Mouse (Mus musculus) frontal cortex, postnatal 36 days (tissue): ENCODE results near the gene Kidins220.

ENCODE experiments used
- DNase-seq, 2 experiments: peaks; one replicate each; pipeline ENCODE4 v3.0.0; 2022; ENCODE audit warnings: low spot score in 2 of 2

Gene Kidins220

GRCm38 (mm10) chr12:24974446-24975114 is at the start of gene Kidins220:
Gene Kidins220, plus strand, starts transcription at chr12:24974925.
- peak; percentile 91 to 94 for DNase-seq

- DNase-seq = no peak
Observed at GRCm38 (mm10) chr12:24925276-24925675, 49.4 kb upstream of the Kidins220 start.

GRCm38 (mm10) chr12:24925684-24926083 is 49.0 kb upstream of the Kidins220 start:
- DNase-seq = no peak

- peak; percentile 77 to 88 for DNase-seq
Observed at GRCm38 (mm10) chr12:24928051-24928748, 46.5 kb upstream of the Kidins220 start.

- DNase-seq = no peak
Observed at GRCm38 (mm10) chr12:24929043-24929442, 45.7 kb upstream of the Kidins220 start.

GRCm38 (mm10) chr12:24930760-24931159 is 44.0 kb upstream of the Kidins220 start:
- DNase-seq = no peak

GRCm38 (mm10) chr12:24932120-24932519 is 42.6 kb upstream of the Kidins220 start:
- DNase-seq = no peak

- DNase-seq = no peak
Observed at GRCm38 (mm10) chr12:24933206-24933775, 41.4 kb upstream of the Kidins220 start.

- DNase-seq = no peak
Observed at GRCm38 (mm10) chr12:24933996-24934395, 40.7 kb upstream of the Kidins220 start.

GRCm38 (mm10) chr12:24936281-24936680 is 38.4 kb upstream of the Kidins220 start:
- no peak for DNase-seq

- DNase-seq = no peak
Observed at GRCm38 (mm10) chr12:24939372-24939771, 35.4 kb upstream of the Kidins220 start.

- no peak for DNase-seq
Observed at GRCm38 (mm10) chr12:24942619-24943287, 32.0 kb upstream of the Kidins220 start.

- no peak for DNase-seq
Observed at GRCm38 (mm10) chr12:24943427-24943826, 31.3 kb upstream of the Kidins220 start.

GRCm38 (mm10) chr12:24944597-24944996 is 30.1 kb upstream of the Kidins220 start:
- DNase-seq = no peak

- no peak for DNase-seq
Observed at GRCm38 (mm10) chr12:24947065-24947464, 27.7 kb upstream of the Kidins220 start.

GRCm38 (mm10) chr12:24948344-24948743 is 26.4 kb upstream of the Kidins220 start:
- DNase-seq = peak in 1 of 2 experiments; percentile 45

GRCm38 (mm10) chr12:24950376-24951046 is 24.2 kb upstream of the Kidins220 start:
- no peak for DNase-seq

- peak; percentile 35 to 59 for DNase-seq
Observed at GRCm38 (mm10) chr12:24952147-24952546, 22.6 kb upstream of the Kidins220 start.

GRCm38 (mm10) chr12:24955137-24955536 is 19.6 kb upstream of the Kidins220 start:
- DNase-seq = no peak

- no peak for DNase-seq
Observed at GRCm38 (mm10) chr12:24958526-24958925, 16.2 kb upstream of the Kidins220 start.

GRCm38 (mm10) chr12:24961821-24962220 is 12.9 kb upstream of the Kidins220 start:
- no peak for DNase-seq
